Mouse (Mus musculus) CD4-positive helper T cell, adult 2 months (primary cell): Measurements from ENCODE around the gene Tnpo2.

Experiments
- DNase-seq: peaks from one replicate; pipeline ENCODE4 v3.0.0-alpha.2; 2012; ENCODE audit warnings: low read depth, missing footprints, low spot score

Tnpo2 gene

DNA sequence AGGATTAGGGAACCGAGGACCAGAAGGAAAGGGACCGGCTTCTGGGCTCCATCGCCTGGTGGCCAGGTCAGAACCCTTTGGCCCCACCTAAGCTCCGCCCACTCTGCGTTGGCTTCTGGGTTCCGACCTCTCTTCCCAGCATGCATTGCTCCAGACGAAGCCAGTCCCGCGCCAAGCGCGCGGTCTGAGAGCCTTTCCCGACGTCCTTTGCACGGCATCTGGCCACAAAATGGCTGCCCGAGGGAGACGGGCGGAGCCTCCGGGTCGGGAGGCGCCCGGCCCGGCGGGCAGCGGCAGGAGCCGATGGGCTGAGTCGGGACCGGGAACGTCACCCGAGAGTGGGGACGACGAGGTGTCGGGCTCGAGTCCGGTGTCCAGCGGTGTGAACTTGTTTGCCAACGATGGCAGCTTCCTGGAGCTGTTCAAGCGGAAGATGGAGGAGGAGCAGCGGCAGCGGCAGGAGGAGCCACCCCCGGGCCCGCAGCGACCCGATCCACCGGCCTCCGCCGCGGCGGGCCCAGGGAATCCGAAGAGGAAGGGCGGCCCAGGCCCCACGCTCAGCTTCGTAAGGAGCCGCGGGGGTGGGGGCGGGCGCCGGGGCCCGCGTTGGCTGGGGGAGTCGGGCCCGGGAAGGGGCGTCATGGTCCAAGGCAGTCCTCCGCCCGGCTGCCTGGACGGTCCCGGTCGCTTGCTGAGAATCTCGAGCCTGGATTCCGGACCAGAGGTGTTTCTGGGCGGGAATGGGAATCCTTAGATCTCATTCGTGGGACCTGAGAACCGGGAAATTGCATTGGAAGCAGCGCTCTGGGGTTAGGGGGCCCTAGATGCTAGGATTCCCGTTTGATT is 9.8 kb upstream of the Tnpo2 start, which contains the start of gene Trir:
Gene Trir, plus strand, starts transcription at position 154 of the 846 bp plus-strand sequence.
- DNase-seq = peak; percentile 95

GRCm38 (mm10) chr8:85027516-85027855 is 9.2 kb upstream of the Tnpo2 start:
- DNase-seq = peak; percentile 33

DNA sequence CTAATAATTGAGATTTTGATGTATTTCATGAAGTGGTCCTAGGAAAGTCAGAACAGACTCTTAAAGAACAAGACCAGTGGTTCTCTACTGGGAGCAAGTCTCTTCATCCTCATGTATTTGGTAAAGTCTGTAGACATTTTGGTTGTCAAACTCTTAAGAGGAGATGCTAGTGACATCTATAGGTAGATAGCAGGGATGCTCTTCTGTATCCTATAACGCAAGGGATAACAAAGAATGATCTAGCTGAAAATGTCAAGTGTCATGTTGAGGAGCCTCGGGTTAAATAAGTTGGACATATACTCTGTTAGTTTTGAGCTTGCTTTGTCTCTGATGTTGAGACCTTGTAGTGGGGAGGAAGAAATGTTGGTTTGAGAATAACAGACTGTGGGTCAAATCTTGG is 8.8 kb upstream of the Tnpo2 start:
- DNase-seq = peak; percentile 44

- DNase-seq = no peak
These were observed 7.4 kb upstream of the Tnpo2 start for GRCm38 (mm10) chr8:85029271-85029670.

GRCm38 (mm10) chr8:85032622-85033311 is 3.9 kb upstream of the Tnpo2 start:
- DNase-seq = no peak

DNA sequence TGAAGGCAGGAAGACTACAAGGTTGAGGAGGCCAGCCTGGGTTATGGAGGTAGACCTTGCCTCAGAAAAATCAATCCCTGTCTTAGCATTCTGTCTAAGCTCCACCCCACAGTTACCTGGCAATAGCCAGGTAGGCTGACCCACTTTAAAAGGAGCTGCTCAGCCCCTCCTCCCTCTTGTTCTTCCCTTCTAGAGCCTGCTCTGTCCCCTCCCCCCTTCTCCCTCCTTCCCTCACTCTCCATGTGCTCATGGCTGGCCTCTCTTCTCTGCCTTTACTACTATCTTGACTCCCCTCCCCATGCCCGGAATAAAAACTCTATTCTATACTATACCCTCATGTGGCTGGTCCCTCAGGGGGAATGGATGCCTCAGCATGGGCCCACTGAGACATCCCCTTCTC is 2.8 kb upstream of the Tnpo2 start:
- DNase-seq = no peak

DNA sequence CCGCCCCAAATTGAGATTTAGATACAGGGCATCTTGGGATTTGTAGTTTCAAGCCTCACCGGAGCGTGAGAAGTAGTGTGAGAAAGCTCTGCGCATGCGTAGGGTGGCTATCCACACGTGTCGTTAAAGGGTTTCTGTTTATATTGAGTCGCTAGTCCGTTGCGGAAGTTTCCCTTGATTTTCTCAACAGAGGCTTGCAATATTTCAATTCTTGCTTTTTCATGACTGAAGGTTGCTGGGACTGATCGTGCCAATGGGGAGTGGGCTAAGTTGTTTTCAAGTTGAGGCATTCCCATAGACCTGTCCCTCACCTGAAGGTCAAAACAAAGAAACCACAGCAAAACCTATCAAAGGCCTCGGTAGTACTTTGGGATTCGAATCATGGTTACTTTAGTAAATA is 2.0 kb upstream of the Tnpo2 start:
- DNase-seq = peak; percentile 90

DNA sequence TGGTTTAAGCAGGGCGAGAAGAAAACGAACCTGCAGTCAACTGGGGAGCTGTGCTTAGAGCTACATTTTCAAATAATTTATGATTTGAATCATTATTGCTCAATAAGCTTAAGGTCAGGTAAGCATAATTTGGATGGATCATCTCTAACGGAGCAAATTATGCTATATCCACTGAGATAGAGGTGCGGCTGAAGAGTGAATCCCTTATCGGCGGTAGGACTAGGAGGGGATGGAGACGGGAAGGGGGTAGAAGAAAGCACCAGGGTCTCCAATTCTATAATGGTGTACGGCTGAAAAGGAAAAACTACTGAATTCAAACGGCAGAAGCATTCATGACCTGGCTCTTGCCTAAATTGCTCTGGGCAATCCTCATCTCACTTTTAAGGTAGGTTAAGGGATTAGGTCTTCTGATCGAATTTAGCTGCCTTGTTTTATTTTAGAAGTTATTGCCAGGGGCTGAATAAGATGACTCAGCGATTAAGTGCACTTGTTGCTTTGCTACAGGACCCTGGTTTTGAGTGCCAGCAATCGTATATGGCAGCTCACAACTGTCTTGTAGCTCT is 1.5 kb upstream of the Tnpo2 start:
- no peak for DNase-seq

GRCm38 (mm10) chr8:85035728-85036310 is 896 bp upstream of the Tnpo2 start:
- peak; percentile 65 for DNase-seq

DNA sequence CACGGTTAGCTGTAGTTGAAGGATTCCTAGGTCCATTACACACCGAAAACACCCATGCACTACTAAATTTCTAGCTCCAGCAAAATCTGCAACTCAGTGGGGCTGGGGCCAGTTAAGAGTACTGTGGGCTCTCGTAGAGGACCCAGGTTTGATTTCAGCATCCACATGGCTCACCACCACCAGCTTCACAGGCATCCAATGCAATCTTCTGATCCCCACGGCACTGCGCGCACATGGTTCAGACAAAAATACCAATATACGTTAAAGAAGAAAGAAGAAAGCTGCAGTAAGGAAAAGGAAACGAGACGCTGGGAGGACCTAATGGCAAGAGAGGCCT is 366 bp upstream of the Tnpo2 start:
- no peak for DNase-seq

GRCm38 (mm10) chr8:85037366-85037680 is 608 bp downstream of the Tnpo2 start:
- DNase-seq = no peak

- peak; percentile 65 for DNase-seq
These were observed 1.2 kb downstream of the Tnpo2 start for GRCm38 (mm10) chr8:85037681-85038531.

DNA sequence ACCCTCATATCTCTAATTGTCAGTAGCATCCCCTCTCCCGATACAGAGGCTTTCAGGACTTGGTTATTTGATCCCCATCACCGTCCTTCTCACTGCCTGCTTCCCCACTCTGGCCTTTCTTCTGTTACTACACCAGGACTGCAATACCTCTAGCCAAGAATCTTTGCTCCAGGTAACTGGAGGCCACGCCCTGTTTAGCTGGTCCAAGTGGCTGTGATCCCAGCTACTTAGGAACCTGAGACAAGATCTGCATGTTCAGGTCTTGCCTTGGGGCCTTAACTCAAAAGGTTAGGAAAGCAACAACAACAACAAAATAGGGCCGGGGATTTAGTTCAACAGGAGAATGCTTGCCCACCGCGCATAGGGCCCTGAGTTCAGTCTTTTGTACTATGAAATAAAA is 6.9 kb downstream of the Tnpo2 start:
- DNase-seq = no peak

GRCm38 (mm10) chr8:85057367-85057766 is 20.7 kb downstream of the Tnpo2 start:
- no peak for DNase-seq

DNA sequence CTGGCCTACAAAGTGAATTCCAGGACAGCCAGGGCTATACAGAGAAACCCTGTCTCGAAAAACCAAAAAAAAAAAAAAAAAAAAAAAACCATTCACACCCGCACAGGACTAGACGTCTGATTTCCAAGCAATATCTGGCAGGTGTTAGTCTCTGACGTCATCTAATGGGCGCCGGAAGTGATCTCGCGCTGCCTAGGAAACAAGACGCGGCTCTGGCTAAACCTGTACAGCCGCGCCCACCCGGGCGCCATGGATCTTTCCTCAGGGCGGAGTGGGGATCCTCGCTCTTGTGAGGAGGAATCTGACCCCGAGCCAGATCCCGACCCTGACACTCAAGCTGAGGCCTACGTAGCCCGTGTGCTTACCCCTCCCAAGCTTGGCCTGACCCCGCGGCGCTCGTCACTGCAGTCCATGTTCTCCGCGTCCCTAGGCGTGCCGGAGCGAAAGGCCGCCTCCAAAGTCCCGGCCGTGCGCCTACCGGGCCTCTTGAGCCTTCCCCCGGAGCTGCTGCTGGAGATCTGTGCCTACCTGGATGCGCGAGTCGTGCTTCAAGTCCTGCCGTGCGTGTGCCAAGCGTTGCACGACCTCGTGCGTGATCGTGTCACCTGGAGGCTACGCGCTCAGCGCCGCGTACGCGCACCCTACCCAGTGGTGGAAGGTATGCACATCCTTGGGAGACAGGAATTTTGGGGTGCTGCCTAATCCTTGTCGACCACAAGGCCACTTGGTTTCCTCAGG is 23.3 kb downstream of the Tnpo2 start, which contains the start of gene Fbxw9:
Gene Fbxw9, plus strand, starts transcription at position 177 of the 738 bp plus-strand sequence.
- DNase-seq = peak; percentile 93

- no peak for DNase-seq
These were observed 25.9 kb downstream of the Tnpo2 start for GRCm38 (mm10) chr8:85062603-85063002.

DNA sequence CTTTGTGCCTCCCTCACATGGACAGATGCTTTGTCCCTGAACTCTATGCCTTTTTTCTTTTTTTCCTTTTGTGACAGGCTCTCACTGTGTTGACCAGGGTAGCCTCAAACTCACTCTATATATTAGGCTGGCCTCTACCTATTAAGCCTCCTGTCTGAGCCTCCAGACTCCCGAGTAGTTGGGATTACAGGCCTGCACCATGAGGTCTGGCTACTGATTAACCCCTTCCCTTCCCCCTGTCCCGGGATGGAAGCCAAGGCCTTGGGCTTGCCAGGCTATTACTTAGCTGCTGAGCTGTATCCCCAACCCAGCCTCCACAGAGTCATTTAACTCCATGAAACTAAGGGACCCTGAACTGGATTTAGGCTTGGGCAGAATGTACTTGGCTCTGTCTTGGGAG is 28.5 kb downstream of the Tnpo2 start:
- DNase-seq = no peak

- no peak for DNase-seq
These were observed 30.4 kb downstream of the Tnpo2 start for GRCm38 (mm10) chr8:85067155-85067554.

GRCm38 (mm10) chr8:85067982-85068381 is 31.3 kb downstream of the Tnpo2 start, which contains the start of gene Gm5741:
Gene Gm5741 (minus strand): TSS chr8:85067982.
- DNase-seq = no peak

DNA sequence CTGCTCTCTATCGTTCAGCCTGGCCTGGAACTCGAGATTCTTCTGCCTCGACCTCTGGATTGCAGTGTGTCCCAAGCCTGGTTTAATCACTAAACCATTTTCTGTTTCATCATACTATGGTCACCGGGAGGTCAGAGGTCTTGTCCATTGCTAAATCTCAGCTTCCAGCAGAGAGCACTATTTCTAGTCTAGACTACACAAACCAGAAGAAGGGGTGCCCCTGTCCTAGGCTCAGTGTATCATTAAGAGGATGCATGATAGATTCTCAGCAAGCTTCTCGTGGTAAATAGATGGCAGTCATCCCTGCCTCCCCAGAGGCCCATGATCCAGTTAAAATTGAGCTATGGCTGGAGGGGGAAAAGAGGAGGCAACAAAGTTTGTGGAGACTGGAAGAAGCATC is 34.3 kb downstream of the Tnpo2 start:
- DNase-seq = no peak
